Mouse (Mus musculus) midbrain, embryonic 13.5 days (tissue): ENCODE measurements around the gene Ugt1a10. TPM values are rescaled to one million over a fixed set of nuclear protein-coding genes. Genes with fewer than 3 reads are reported as not detected.
"Not testable (repeated sequence)": the region's sequence is repeated elsewhere in the genome, so short reads cannot be mapped to it uniquely, and the experiment has no call there.

Experiments
- ATAC-seq: fragments of 200-750 bp; cut with Nextera tagmentation; 2 replicates; pipeline ENCODE4 v1.8.0; 2017; ENCODE audit warnings: mild to moderate bottlenecking, moderate TSS enrichment, moderate library complexity
- H3K27ac ChIP-seq: fragments of 300-500 bp; sonication (generic); 2 replicates; pipeline ENCODE4 v1.5.1; 2015; ENCODE audit warnings: inconsistent platforms, mild to moderate bottlenecking, moderate library complexity
- H3K27me3 ChIP-seq: fragments of 300-500 bp; sonication (generic); 2 replicates; pipeline ENCODE4 v1.6.1; 2015; ENCODE audit warnings: mild to moderate bottlenecking, inconsistent platforms
- H3K36me3 ChIP-seq: fragments of 300-500 bp; sonication (generic); 2 replicates; pipeline ENCODE4 v1.6.1; 2015; ENCODE audit warnings: mild to moderate bottlenecking, inconsistent platforms
- H3K4me1 ChIP-seq: fragments of 300-500 bp; sonication (generic); replicated peaks from 2 replicates; pipeline ENCODE4 v1.6.1; 2015; ENCODE audit warnings: inconsistent platforms
- H3K4me2 ChIP-seq: fragments of 300-500 bp; sonication (generic); replicated peaks from 2 replicates; pipeline ENCODE4 v1.6.1; 2015; ENCODE audit warnings: moderate library complexity, mild to moderate bottlenecking, inconsistent platforms
- H3K4me3 ChIP-seq: fragments of 300-500 bp; sonication (generic); replicated peaks from 2 replicates; pipeline ENCODE4 v1.5.1; 2015; ENCODE audit warnings: mild to moderate bottlenecking, inconsistent platforms
- H3K9ac ChIP-seq: fragments of 300-500 bp; sonication (generic); replicated peaks from 2 replicates; pipeline ENCODE4 v1.6.1; 2015; ENCODE audit warnings: mild to moderate bottlenecking, inconsistent platforms
- H3K9me3 ChIP-seq: fragments of 300-500 bp; sonication (generic); 2 replicates; pipeline ENCODE4 v1.6.1; 2016; ENCODE audit warnings: mild to moderate bottlenecking, inconsistent platforms
- WGBS: fragments of 180-500 bp; shearing (Covaris S2); methylation state at CpG from one replicate; pipeline ENCODE4 v1.1.7; 2015; 5-methylcytosine and 5-hydroxymethylcytosine counted together
- polyA plus RNA-seq: library from polyadenylated mRNA; unstranded; fragments of >200 nt; fragmentation: Nextera tagmentation; extraction: Ambion mirVana; gene quantifications from 2 replicates; pipeline ENCODE4 v1.2.1, GENCODE M21; 2015

Gene Ugt1a10
- polyA plus RNA-seq, 1 experiment from 2014 or later, result not detected

DNA sequence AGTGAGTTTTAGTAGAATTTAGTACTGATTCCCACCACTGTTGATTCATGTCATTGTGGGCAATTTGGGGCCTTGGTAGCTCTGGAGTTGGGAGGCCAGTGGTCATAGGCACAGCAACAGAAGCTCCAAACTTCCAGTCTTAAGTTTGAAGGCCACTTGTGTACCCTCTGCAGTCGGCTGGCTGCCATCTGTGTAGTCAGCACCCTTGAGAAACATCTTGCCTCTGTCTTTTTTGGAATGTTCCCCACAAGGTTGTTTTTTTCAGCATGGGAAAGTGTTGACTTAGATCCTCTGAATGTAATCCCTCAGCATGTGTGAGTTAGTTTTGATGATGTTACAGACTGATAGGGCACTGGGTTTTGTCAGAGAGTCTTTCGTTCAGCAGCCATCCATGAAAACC, 44.5 kb downstream of the Ugt1a10 start:
- H3K27ac ChIP-seq, H3K4me3 ChIP-seq, H3K36me3 ChIP-seq, H3K9ac ChIP-seq, H3K4me1 ChIP-seq, H3K4me2 ChIP-seq, H3K27me3 ChIP-seq, H3K9me3 ChIP-seq, ATAC-seq: not testable (repeated sequence)
- 91% methylated on average over 2 of the region's 2 CpGs for WGBS

- not testable (repeated sequence) for H3K9ac ChIP-seq, H3K27ac ChIP-seq, H3K27me3 ChIP-seq, H3K4me3 ChIP-seq, H3K4me1 ChIP-seq, ATAC-seq, H3K9me3 ChIP-seq, H3K4me2 ChIP-seq, H3K36me3 ChIP-seq
- WGBS, result 68% methylated on average over 3 of the region's 3 CpGs
These were observed 47.8 kb downstream of the Ugt1a10 start, which contains the start of gene Ugt1a6b for GRCm38 (mm10) chr1:88103019-88103418. TSS of gene Ugt1a6b (plus strand) at chr1:88103252.

- not testable (repeated sequence) for H3K27me3 ChIP-seq, H3K4me2 ChIP-seq, H3K27ac ChIP-seq, H3K9me3 ChIP-seq, ATAC-seq, H3K4me3 ChIP-seq, H3K9ac ChIP-seq, H3K36me3 ChIP-seq, H3K4me1 ChIP-seq
- WGBS, result 85% methylated on average over 5 of the region's 5 CpGs
These were observed 48.7 kb downstream of the Ugt1a10 start for GRCm38 (mm10) chr1:88103697-88104468.

DNA sequence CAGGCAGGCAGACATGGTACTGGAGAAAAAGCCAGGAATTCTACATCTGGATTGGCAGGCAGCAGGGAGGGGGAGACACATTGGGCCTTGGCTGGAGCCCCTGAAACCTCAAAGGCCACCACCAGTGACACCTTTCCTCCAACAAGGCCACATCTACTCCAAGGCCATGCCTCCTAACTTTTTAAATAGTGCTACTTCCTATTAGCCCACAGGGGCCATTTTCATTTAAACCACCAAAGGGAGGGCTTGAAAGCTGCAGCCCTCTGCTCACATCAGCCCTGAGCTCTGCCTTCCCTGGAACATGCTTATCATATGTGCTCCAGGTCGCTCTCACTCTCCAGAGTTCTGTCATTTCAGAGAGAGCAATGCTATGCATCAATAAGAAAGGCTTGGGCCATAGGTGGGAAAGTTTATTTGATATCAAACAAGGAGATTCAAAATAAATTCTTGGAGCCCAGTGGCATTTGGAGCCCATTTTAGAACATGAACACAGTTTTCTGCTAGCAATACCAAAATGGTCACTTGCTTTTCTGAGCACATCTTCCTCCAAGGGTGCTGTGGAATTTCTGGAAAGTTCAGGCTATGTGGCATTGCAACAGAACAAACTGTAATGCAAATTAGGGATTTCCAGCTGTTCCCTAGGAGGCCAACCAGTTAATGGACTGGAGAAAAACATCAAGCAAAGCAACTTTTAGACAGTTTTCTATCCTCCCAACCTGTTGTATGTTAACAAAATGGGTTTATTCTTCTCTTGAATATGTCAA, 49.7 kb downstream of the Ugt1a10 start:
- Histone ChIP-seq H3K27ac (no peak overlapping the region), H3K27me3 (no peaks in the 10 kb centered on the region), H3K9ac (no peak overlapping the region), H3K4me1 (no peaks in the 10 kb centered on the region), H3K9me3 (no peaks in the 10 kb centered on the region), H3K4me3 (no peak overlapping the region), H3K4me2 (no peak overlapping the region), H3K36me3 (no peaks in the 10 kb centered on the region)
- 91% methylated on average over 1 of the region's 1 CpGs for WGBS
- no peak for ATAC-seq

- no peak for ATAC-seq
- no peaks in the 10 kb centered on the region for H3K4me1 ChIP-seq
- no peaks in the 10 kb centered on the region for H3K27me3 ChIP-seq
- no peaks in the 10 kb centered on the region for H3K36me3 ChIP-seq
- H3K4me2 ChIP-seq, result no peak overlapping the region
- no peaks in the 10 kb centered on the region for H3K9me3 ChIP-seq
- H3K9ac ChIP-seq, result no peak overlapping the region
- H3K27ac ChIP-seq, result no peak overlapping the region
- no peak overlapping the region for H3K4me3 ChIP-seq
- 72% methylated on average over 2 of the region's 2 CpGs for WGBS
These were observed 50.5 kb downstream of the Ugt1a10 start for GRCm38 (mm10) chr1:88105656-88106055.

DNA sequence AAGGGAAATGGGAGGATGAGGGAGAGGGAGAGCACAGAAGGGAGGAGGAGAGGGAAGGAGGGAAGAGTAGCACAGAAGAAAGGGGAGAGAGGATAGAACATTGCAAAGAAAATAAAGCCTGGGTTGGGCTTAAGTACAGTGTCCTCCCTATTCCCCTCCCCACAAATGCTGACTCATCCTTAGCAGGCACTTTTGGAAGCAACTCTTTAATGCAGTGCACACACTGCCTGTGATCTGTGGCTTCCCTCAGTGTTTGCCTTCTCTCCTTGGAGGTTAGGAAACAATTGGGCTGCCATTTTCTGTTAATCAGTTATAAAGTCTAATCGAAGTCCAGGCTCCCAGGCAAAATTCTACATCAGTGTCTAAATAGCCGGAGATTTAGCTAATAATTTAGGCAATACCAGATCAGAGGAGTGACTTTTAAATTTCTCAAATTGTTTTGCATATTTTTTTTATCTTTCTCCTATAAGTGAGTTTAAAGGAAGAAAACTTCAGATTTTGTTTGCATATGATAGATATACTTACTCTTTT, 53.9 kb downstream of the Ugt1a10 start:
- not testable (repeated sequence) for H3K9me3 ChIP-seq, H3K27me3 ChIP-seq, H3K4me2 ChIP-seq, H3K27ac ChIP-seq, ATAC-seq, H3K4me1 ChIP-seq, H3K4me3 ChIP-seq, H3K9ac ChIP-seq, H3K36me3 ChIP-seq
- WGBS, result 81% methylated on average over 2 of the region's 2 CpGs

- H3K4me3 ChIP-seq, H3K27ac ChIP-seq, H3K9ac ChIP-seq, H3K27me3 ChIP-seq, ATAC-seq, H3K4me2 ChIP-seq, H3K9me3 ChIP-seq, H3K4me1 ChIP-seq, H3K36me3 ChIP-seq: not testable (repeated sequence)
- 88% methylated on average over 2 of the region's 2 CpGs for WGBS
These were observed 54.4 kb downstream of the Ugt1a10 start for GRCm38 (mm10) chr1:88109604-88110003.

GRCm38 (mm10) chr1:88112769-88113168, 57.6 kb downstream of the Ugt1a10 start:
- not testable (repeated sequence) for H3K9ac ChIP-seq, H3K4me1 ChIP-seq, H3K4me2 ChIP-seq, H3K9me3 ChIP-seq, H3K27ac ChIP-seq, H3K4me3 ChIP-seq, ATAC-seq, H3K36me3 ChIP-seq, H3K27me3 ChIP-seq
- 96% methylated on average over 6 of the region's 6 CpGs for WGBS

- not testable (repeated sequence) for H3K27me3 ChIP-seq, H3K9me3 ChIP-seq, H3K4me3 ChIP-seq, H3K4me2 ChIP-seq, H3K27ac ChIP-seq, H3K4me1 ChIP-seq, ATAC-seq, H3K9ac ChIP-seq, H3K36me3 ChIP-seq
- 18% methylated on average over 4 of the region's 4 CpGs for WGBS
These were observed 65.4 kb downstream of the Ugt1a10 start for GRCm38 (mm10) chr1:88120550-88120949.

- ATAC-seq, H3K27ac ChIP-seq, H3K9me3 ChIP-seq: not testable (repeated sequence)
These were observed 66.3 kb downstream of the Ugt1a10 start for GRCm38 (mm10) chr1:88121521-88121920.

GRCm38 (mm10) chr1:88125827-88126360, 70.7 kb downstream of the Ugt1a10 start:
- not testable (repeated sequence) for H3K9ac ChIP-seq, H3K4me3 ChIP-seq, H3K9me3 ChIP-seq, H3K4me1 ChIP-seq, H3K27ac ChIP-seq, H3K4me2 ChIP-seq, H3K27me3 ChIP-seq, ATAC-seq, H3K36me3 ChIP-seq
- 89% methylated on average over 4 of the region's 4 CpGs for WGBS

More at GRCm38 (mm10) chr1:88121521-88121920, 66.3 kb downstream of the Ugt1a10 start:
- H3K36me3 ChIP-seq, H3K9ac ChIP-seq, H3K4me3 ChIP-seq, H3K4me2 ChIP-seq, H3K27me3 ChIP-seq, H3K4me1 ChIP-seq: not testable (repeated sequence)
- no CpG with 5 or more reads among the region's 1 CpGs for WGBS

GRCm38 (mm10) chr1:88129091-88129490, 73.9 kb downstream of the Ugt1a10 start:
- not testable (repeated sequence) for H3K27ac ChIP-seq, H3K9ac ChIP-seq, H3K36me3 ChIP-seq, H3K4me1 ChIP-seq, H3K27me3 ChIP-seq, ATAC-seq, H3K9me3 ChIP-seq, H3K4me3 ChIP-seq, H3K4me2 ChIP-seq
- WGBS, result 68% methylated on average over 2 of the region's 2 CpGs
